Mouse (Mus musculus) embryo, embryonic 9.5 days (tissue): ENCODE measurements around the gene Ltbp1.

Experiments
- DNase-seq: peaks from one replicate; pipeline ENCODE4 v3.0.0-alpha.2; 2017; ENCODE audit errors: extremely low spot score

The Ltbp1 gene

GRCm38 (mm10) chr17:75284876-75285708, 279.7 kb downstream of the Ltbp1 start:
- no peak for DNase-seq

- DNase-seq: no peak
These were observed 287.6 kb downstream of the Ltbp1 start for GRCm38 (mm10) chr17:75292986-75293385.

GRCm38 (mm10) chr17:75293725-75294124, 288.4 kb downstream of the Ltbp1 start:
- DNase-seq: no peak

GRCm38 (mm10) chr17:75300908-75301307, 295.5 kb downstream of the Ltbp1 start:
- DNase-seq: no peak

- DNase-seq: no peak
These were observed 299.5 kb downstream of the Ltbp1 start for GRCm38 (mm10) chr17:75304807-75305420.

GRCm38 (mm10) chr17:75305714-75306113, 300.3 kb downstream of the Ltbp1 start:
- no peak for DNase-seq

GRCm38 (mm10) chr17:75307070-75308011, 302.0 kb downstream of the Ltbp1 start:
- DNase-seq: peak; percentile 19

GRCm38 (mm10) chr17:75317106-75317505, 311.7 kb downstream of the Ltbp1 start:
- no peak for DNase-seq

GRCm38 (mm10) chr17:75323229-75323628, 317.9 kb downstream of the Ltbp1 start:
- DNase-seq: no peak

GRCm38 (mm10) chr17:75323766-75324165, 318.4 kb downstream of the Ltbp1 start:
- no peak for DNase-seq

- no peak for DNase-seq
These were observed 322.8 kb downstream of the Ltbp1 start for GRCm38 (mm10) chr17:75328102-75328639.

GRCm38 (mm10) chr17:75330366-75330765, 325.0 kb downstream of the Ltbp1 start:
- DNase-seq: no peak

- DNase-seq: no peak
These were observed 326.1 kb downstream of the Ltbp1 start for GRCm38 (mm10) chr17:75331421-75331951.

GRCm38 (mm10) chr17:75332289-75332688, 326.9 kb downstream of the Ltbp1 start:
- no peak for DNase-seq

GRCm38 (mm10) chr17:75333011-75333410, 327.6 kb downstream of the Ltbp1 start:
- DNase-seq: no peak

GRCm38 (mm10) chr17:75333759-75334158, 328.4 kb downstream of the Ltbp1 start:
- no peak for DNase-seq

GRCm38 (mm10) chr17:75335649-75336048, 330.3 kb downstream of the Ltbp1 start:
- no peak for DNase-seq

GRCm38 (mm10) chr17:75341227-75341626, 335.9 kb downstream of the Ltbp1 start:
- no peak for DNase-seq

GRCm38 (mm10) chr17:75345116-75345515, 339.7 kb downstream of the Ltbp1 start:
- no peak for DNase-seq

- DNase-seq: no peak
These were observed 342.0 kb downstream of the Ltbp1 start for GRCm38 (mm10) chr17:75347414-75347813.

- no peak for DNase-seq
These were observed 343.7 kb downstream of the Ltbp1 start for GRCm38 (mm10) chr17:75349109-75349508.

GRCm38 (mm10) chr17:75349602-75350001, 344.2 kb downstream of the Ltbp1 start:
- DNase-seq: no peak
